In the genomic region with DNA sequence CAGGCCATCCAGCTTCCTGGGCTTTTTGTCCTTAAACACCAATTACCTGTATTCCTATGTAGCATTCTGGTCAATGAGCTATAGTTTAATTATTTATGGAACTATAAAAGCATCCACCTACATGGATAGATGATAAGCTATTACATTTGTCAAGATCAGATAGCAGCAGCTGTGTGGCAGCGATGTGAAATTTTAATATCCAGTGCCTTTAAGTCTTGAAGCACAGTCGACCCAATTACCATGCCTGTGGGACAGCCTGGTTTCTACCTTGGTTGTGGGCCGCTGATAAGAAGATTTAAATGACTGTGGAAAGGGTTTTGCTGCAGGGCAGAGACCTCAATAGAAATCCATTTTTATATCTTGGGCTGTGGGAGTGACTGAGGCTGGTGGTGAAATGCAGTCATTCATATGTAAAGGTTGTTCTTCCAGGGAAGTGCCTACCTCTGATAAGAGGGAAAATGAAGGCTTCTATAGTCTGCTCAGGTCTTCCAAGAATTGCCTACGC, we compare ENCODE assay signal across 14 mouse cellular contexts.
"Had no signal": no experiment of that assay in that cellular context is flagged by ENCODE, and none has a peak within 500 bp of the region (broad histone marks: within the 10 kb centered on the region; RNA-seq: fewer than 3 reads in every experiment).

No protein-coding gene starts in this region.

- H3K27ac ChIP-seq: intestine, embryonic 15.5 days; kidney, embryonic 15.5 days; limb, embryonic 12.5 days; liver, embryonic 13.5 days; lung, embryonic 15.5 days; stomach, embryonic 15.5 days had no signal

- DNase-seq: kidney, adult 2 months; kidney, postnatal 14 days; liver; liver, embryonic 13.5 days; liver, postnatal 0 days; lung, postnatal 14 days; right cerebral cortex, postnatal 14 days; thymus, adult 2 months; thymus, postnatal 25 days had no signal

- H3K27me3 ChIP-seq: intestine, embryonic 15.5 days; kidney, embryonic 15.5 days; limb, embryonic 12.5 days; liver, embryonic 13.5 days; lung, embryonic 15.5 days; stomach, embryonic 15.5 days had no signal

- ATAC-seq: intestine, embryonic 15.5 days; liver, postnatal 0 days had no signal

- H3K4me1 ChIP-seq: intestine, embryonic 15.5 days; kidney, embryonic 15.5 days; limb, embryonic 12.5 days; liver, embryonic 13.5 days; lung, embryonic 15.5 days; stomach, embryonic 15.5 days had no signal

- H3K9me3 ChIP-seq: intestine, embryonic 15.5 days; kidney, embryonic 15.5 days; limb, embryonic 12.5 days; liver, embryonic 13.5 days; lung, embryonic 15.5 days; stomach, embryonic 15.5 days had no signal

- H3K4me2 ChIP-seq: intestine, embryonic 15.5 days; kidney, embryonic 15.5 days; limb, embryonic 12.5 days; liver, embryonic 13.5 days; lung, embryonic 15.5 days; stomach, embryonic 15.5 days had no signal

- H3K9ac ChIP-seq: intestine, embryonic 15.5 days; kidney, embryonic 15.5 days; limb, embryonic 12.5 days; liver, embryonic 13.5 days; liver, postnatal 0 days; lung, embryonic 15.5 days; stomach, embryonic 15.5 days had no signal

- H3K4me3 ChIP-seq: intestine, embryonic 15.5 days; kidney, embryonic 15.5 days; limb, embryonic 12.5 days; liver, embryonic 13.5 days; lung, embryonic 15.5 days; stomach, embryonic 15.5 days had no signal
